Mouse (Mus musculus) neural tube, embryonic 15.5 days (tissue): Measurements from ENCODE around the gene Ern2. TPM values are rescaled to one million over a fixed set of nuclear protein-coding genes. Genes with fewer than 3 reads are reported as not detected.

Source experiments
- ATAC-seq: fragments of 200-750 bp; cut with Nextera tagmentation; 2 replicates; pipeline ENCODE4 v1.8.0; 2017; ENCODE audit warnings: mild to moderate bottlenecking, moderate TSS enrichment, moderate library complexity; ENCODE audit not compliant: low FRiP score
- H3K27ac ChIP-seq: fragments of 300-500 bp; sonication (generic); replicated peaks from 2 replicates; pipeline ENCODE4 v1.5.1; 2015; ENCODE audit warnings: mild to moderate bottlenecking, inconsistent platforms
- H3K27me3 ChIP-seq: fragments of 300-500 bp; sonication (generic); replicated peaks from 2 replicates; pipeline ENCODE4 v1.6.1; 2015; ENCODE audit warnings: inconsistent platforms
- H3K36me3 ChIP-seq: fragments of 300-500 bp; sonication (generic); 2 replicates; pipeline ENCODE4 v1.6.1; 2015; ENCODE audit warnings: inconsistent platforms
- H3K4me1 ChIP-seq: fragments of 300-500 bp; sonication (generic); 2 replicates; pipeline ENCODE4 v1.6.1; 2015; ENCODE audit warnings: inconsistent platforms
- H3K4me2 ChIP-seq: fragments of 300-500 bp; sonication (generic); 2 replicates; pipeline ENCODE4 v1.6.1; 2015; ENCODE audit warnings: inconsistent platforms, mild to moderate bottlenecking, moderate library complexity
- H3K4me3 ChIP-seq: fragments of 300-500 bp; sonication (generic); replicated peaks from 2 replicates; pipeline ENCODE4 v1.5.1; 2015; ENCODE audit warnings: mild to moderate bottlenecking, inconsistent platforms
- H3K9ac ChIP-seq: fragments of 300-500 bp; sonication (generic); replicated peaks from 2 replicates; pipeline ENCODE4 v1.6.1; 2015; ENCODE audit warnings: mild to moderate bottlenecking, inconsistent platforms
- H3K9me3 ChIP-seq: fragments of 300-500 bp; sonication (generic); replicated peaks from 2 replicates; pipeline ENCODE4 v1.6.1; 2016; ENCODE audit warnings: inconsistent platforms
- WGBS: fragments of 180-500 bp; shearing (Covaris S2); methylation state at CpG from one replicate; pipeline ENCODE4 v1.1.7; 2015; ENCODE audit warnings: mixed read lengths; 5-methylcytosine and 5-hydroxymethylcytosine counted together
- polyA plus RNA-seq: library from polyadenylated mRNA; unstranded; fragments of >200 nt; fragmentation: Nextera tagmentation; extraction: Ambion mirVana; gene quantifications from 2 replicates; pipeline ENCODE4 v1.2.1, GENCODE M21; 2015

The Ern2 gene
- polyA plus RNA-seq: 1.5 and 2.0 TPM in 2 replicates

- no peaks in the 10 kb centered on the region for H3K36me3 ChIP-seq
- peak within 1 kb of the TSS; percentile 48 for H3K4me2 ChIP-seq
- no peaks in the 10 kb centered on the region for H3K9me3 ChIP-seq
- no peak for ATAC-seq
- H3K4me3 ChIP-seq: peak within 1 kb of the TSS; percentile 17
- no peak within 1 kb of the TSS for H3K9ac ChIP-seq
- 19% methylated on average over 17 of the region's 17 CpGs for WGBS
- H3K27me3 ChIP-seq: no peaks in the 10 kb centered on the region
- no peak within 1 kb of the TSS for H3K27ac ChIP-seq
- 0 out of 2 replicates have a peak, but pooled peaks cover 4% of the 10 kb centered on the region for H3K4me1 ChIP-seq
Measured at GRCm38 (mm10) chr7:122186043-122186442, at the start of gene Ern2. Gene Ern2, minus strand, starts transcription at chr7:122186207.

GRCm38 (mm10) chr7:122230866-122231265 is 44.9 kb upstream of the Ern2 start:
- ATAC-seq: no peak
- no peaks in the 10 kb centered on the region for H3K4me1 ChIP-seq

DNA sequence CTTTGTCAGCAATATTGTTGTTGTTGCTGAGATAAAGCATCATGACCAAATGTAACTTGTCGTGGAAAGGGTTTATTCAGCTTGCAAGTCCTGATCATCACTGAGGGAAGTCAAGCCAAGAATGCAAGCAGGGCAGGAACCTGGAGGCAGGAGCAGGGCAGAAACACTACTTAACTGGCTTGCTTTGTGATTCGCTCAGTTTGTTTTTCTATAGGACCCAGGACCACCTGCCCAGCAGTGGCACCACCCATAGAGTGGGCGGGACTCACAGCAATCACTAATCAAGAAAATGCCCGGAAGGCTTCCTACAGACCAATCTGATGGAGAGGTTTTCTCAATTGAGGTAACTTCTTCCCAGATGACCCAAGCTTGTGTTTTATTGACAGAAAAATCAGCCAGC is 43.9 kb upstream of the Ern2 start:
- Histone ChIP-seq H3K9ac (no peak overlapping the region), H3K4me3 (no peak overlapping the region), H3K9me3 (no peaks in the 10 kb centered on the region), H3K27ac (no peak overlapping the region), H3K4me1 (no peaks in the 10 kb centered on the region), H3K36me3 (no peaks in the 10 kb centered on the region), H3K4me2 (no peak overlapping the region), H3K27me3 (no peaks in the 10 kb centered on the region)
- ATAC-seq: no peak
- 75% methylated on average over 4 of the region's 4 CpGs for WGBS

More at GRCm38 (mm10) chr7:122230866-122231265, 44.9 kb upstream of the Ern2 start:
- Histone ChIP-seq H3K4me3 (no peak overlapping the region), H3K27me3 (no peaks in the 10 kb centered on the region), H3K36me3 (no peaks in the 10 kb centered on the region), H3K27ac (no peak overlapping the region), H3K9me3 (no peaks in the 10 kb centered on the region), H3K4me2 (no peak overlapping the region), H3K9ac (no peak overlapping the region)
- 73% methylated on average over 4 of the region's 4 CpGs for WGBS

DNA sequence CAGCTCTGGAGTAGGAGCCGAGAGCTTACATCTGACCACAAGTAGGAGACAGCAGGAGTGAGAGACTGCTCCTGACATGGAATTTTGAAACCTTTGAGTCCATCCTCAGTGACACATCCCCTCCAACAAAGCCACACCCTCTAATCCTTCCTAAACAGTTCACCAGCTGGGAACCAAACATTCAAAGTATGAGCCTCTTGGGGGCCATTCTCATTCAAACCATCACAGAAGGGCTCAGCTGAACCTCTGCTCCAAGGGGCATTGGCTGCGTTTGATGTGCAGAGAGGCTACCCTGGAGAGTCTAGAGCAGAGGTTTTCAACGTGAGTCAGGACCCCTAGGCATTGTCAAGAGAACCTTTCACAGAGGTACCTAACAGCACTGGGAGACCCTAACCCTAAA is 43.3 kb upstream of the Ern2 start:
- Histone ChIP-seq H3K4me2 (no peak overlapping the region), H3K9me3 (no peaks in the 10 kb centered on the region), H3K27me3 (no peaks in the 10 kb centered on the region), H3K27ac (no peak overlapping the region), H3K9ac (no peak overlapping the region), H3K36me3 (no peaks in the 10 kb centered on the region), H3K4me1 (no peaks in the 10 kb centered on the region), H3K4me3 (no peak overlapping the region)
- ATAC-seq: no peak
- 49% methylated on average over 3 of the region's 3 CpGs for WGBS

- WGBS: 90% methylated on average over 4 of the region's 4 CpGs
- H3K27ac ChIP-seq: no peak overlapping the region
- H3K9ac ChIP-seq: no peak overlapping the region
- H3K9me3 ChIP-seq: no peaks in the 10 kb centered on the region
- no peak overlapping the region for H3K4me2 ChIP-seq
- ATAC-seq: no peak
- H3K4me1 ChIP-seq: no peaks in the 10 kb centered on the region
- no peak overlapping the region for H3K4me3 ChIP-seq
- H3K27me3 ChIP-seq: no peaks in the 10 kb centered on the region
- H3K36me3 ChIP-seq: no peaks in the 10 kb centered on the region
Measured at GRCm38 (mm10) chr7:122226744-122227143, 40.7 kb upstream of the Ern2 start.

GRCm38 (mm10) chr7:122226020-122226742 is 40.2 kb upstream of the Ern2 start:
- WGBS: 83% methylated on average over 7 of the region's 7 CpGs
- Histone ChIP-seq H3K9me3 (no peaks in the 10 kb centered on the region), H3K4me3 (no peak overlapping the region), H3K36me3 (no peaks in the 10 kb centered on the region), H3K4me1 (no peaks in the 10 kb centered on the region), H3K4me2 (no peak overlapping the region), H3K27ac (no peak overlapping the region), H3K27me3 (no peaks in the 10 kb centered on the region), H3K9ac (no peak overlapping the region)
- ATAC-seq: no peak

DNA sequence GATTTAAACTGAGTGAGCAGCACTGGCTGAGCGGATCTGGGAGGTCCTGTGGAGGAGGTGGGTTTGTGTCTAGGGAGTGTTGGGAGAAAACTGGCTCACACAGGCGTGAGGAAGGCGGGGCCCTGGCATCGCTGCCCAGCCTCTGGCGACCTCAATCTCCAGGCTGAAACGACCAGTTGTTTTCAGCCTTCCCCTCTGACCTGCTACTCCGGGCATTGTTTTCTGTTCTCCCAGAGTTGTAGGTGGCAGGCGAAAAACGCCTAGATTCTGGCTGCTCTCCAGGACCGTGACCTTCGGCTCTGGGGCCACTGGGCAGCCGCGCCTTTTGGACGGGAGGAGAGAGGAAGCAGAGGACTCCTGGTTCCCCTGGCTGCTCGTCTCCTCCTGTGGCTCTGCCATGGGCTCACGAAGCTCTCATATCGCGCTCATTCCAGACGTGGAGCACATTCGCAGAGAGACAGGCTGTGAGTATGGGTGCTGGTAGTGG is 33.4 kb upstream of the Ern2 start, which contains the start of gene Chp2:
Chp2 (plus strand) TSS at position 182 of the 487 bp plus-strand sequence.
- Histone ChIP-seq H3K4me1 (peaks cover 4% of the 10 kb centered on the region; the same call in 1 of the 2 replicates), H3K36me3 (no peaks in the 10 kb centered on the region), H3K9me3 (no peaks in the 10 kb centered on the region), H3K4me3 (peak within 1 kb of the TSS; percentile 16; the same call in 1 of the 2 replicates), H3K9ac (no peak within 1 kb of the TSS), H3K27ac (no peak within 1 kb of the TSS), H3K4me2 (peak within 1 kb of the TSS; percentile 46), H3K27me3 (no peaks in the 10 kb centered on the region)
- no peak for ATAC-seq
- 30% methylated on average over 20 of the region's 20 CpGs for WGBS

GRCm38 (mm10) chr7:122208276-122209021 is 22.4 kb upstream of the Ern2 start:
- Histone ChIP-seq H3K27ac (no peak overlapping the region), H3K4me3 (no peak overlapping the region), H3K9me3 (no peaks in the 10 kb centered on the region), H3K4me2 (no peak overlapping the region), H3K9ac (no peak overlapping the region), H3K4me1 (no peaks in the 10 kb centered on the region), H3K27me3 (0 out of 2 replicates have a peak, but pooled peaks cover 3% of the 10 kb centered on the region), H3K36me3 (no peaks in the 10 kb centered on the region)
- ATAC-seq: no peak
- 70% methylated on average over 7 of the region's 7 CpGs for WGBS

GRCm38 (mm10) chr7:122206121-122206520 is 20.1 kb upstream of the Ern2 start:
- Histone ChIP-seq H3K9me3 (no peaks in the 10 kb centered on the region), H3K4me3 (no peak overlapping the region), H3K27me3 (0 out of 2 replicates have a peak, but pooled peaks cover 3% of the 10 kb centered on the region), H3K27ac (no peak overlapping the region), H3K4me2 (no peak overlapping the region), H3K4me1 (no peaks in the 10 kb centered on the region), H3K36me3 (no peaks in the 10 kb centered on the region), H3K9ac (no peak overlapping the region)
- WGBS: 89% methylated on average over 2 of the region's 2 CpGs
- no peak for ATAC-seq

- Histone ChIP-seq H3K27me3 (0 out of 2 replicates have a peak, but pooled peaks cover 3% of the 10 kb centered on the region), H3K4me2 (no peak overlapping the region), H3K9ac (no peak overlapping the region), H3K36me3 (no peaks in the 10 kb centered on the region), H3K9me3 (no peaks in the 10 kb centered on the region), H3K4me3 (no peak overlapping the region), H3K4me1 (no peaks in the 10 kb centered on the region), H3K27ac (no peak overlapping the region)
- no peak for ATAC-seq
- 27% methylated on average over 2 of the region's 2 CpGs for WGBS
Measured at GRCm38 (mm10) chr7:122203936-122204335, 17.9 kb upstream of the Ern2 start.

GRCm38 (mm10) chr7:122199296-122199695 is 13.3 kb upstream of the Ern2 start:
- H3K36me3 ChIP-seq: no peaks in the 10 kb centered on the region
- no peak overlapping the region for H3K4me2 ChIP-seq
- ATAC-seq: no peak; the same call in 1 of the 2 replicates
- no peak overlapping the region for H3K27ac ChIP-seq
- H3K4me1 ChIP-seq: no peaks in the 10 kb centered on the region
- H3K27me3 ChIP-seq: no peaks in the 10 kb centered on the region
- 36% methylated on average over 5 of the region's 5 CpGs for WGBS
- no peak overlapping the region for H3K4me3 ChIP-seq
- no peak overlapping the region for H3K9ac ChIP-seq
- no peaks in the 10 kb centered on the region for H3K9me3 ChIP-seq
